Mouse (Mus musculus): Measurements from ENCODE around the gene Tcf7l2. TPM values are rescaled to one million over a fixed set of nuclear protein-coding genes. Genes with fewer than 3 reads are reported as not detected.

Gene Tcf7l2
- total and polyA plus RNA-seq, 3 experiments = not detected

DNA sequence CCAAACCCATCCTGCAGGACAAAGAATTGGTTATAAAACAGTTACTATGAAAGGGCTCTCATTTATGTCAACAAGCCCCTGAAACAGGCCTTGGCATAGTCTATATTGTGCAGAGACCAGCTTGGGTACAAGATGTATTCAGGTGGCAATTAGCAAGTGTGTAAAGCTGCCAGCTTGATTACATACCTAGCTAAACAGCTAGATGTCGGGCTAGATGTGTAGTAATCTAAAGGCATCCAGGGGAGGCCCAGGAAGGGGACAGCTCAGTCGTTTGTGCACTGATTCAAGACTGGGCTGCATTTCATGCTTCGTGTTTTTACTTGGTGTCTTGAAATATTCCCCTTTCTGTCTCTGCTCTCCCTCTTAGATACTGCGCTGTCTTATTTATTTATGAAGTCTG is 1.9 kb upstream of the Tcf7l2 start:
- in situ Hi-C loops (cut with MboI; ENCODE audit: low pct_ligation_motif_present, low pct_unique_long_range_greater_than_20kb, low sequenced_read_pairs) (no loop called here), dilution Hi-C loops (cut with MboI; ENCODE audit: extremely low pct_ligation_motif_present, extremely low pct_unique_long_range_greater_than_20kb, low sequenced_read_pairs) (no loop called here)
- no peaks in the 10 kb centered on the region for H3K36me3 ChIP-seq (replicated peaks in 1 of 2; ENCODE audit: control insufficient read depth in 1 of 2, insufficient read depth in 1 of 2, low read length in 1 of 2)
- peaks cover 16% of the 10 kb centered on the region for H3K9me3 ChIP-seq (replicated peaks; ENCODE audit: low read length)
- no peaks in the 10 kb centered on the region for H3K4me1 ChIP-seq (ENCODE audit: control insufficient read depth in 1 of 2, insufficient read depth in 2 of 2)
- no peak for DNase-seq (ENCODE audit: extremely low read depth)
- no peak overlapping the region for H3K4me3 ChIP-seq (replicated peaks in 1 of 3; ENCODE audit: low read depth in 2 of 3, low read length in 2 of 3, poor library complexity in 1 of 3)
- TF ChIP-seq IRF4 (IDR thresholded peaks at IDR 0.05; ENCODE audit: low read depth, low read length) (no peak), CHD2 (IDR thresholded peaks at IDR 0.05; ENCODE audit: low read length) (no peak), JUN (IDR thresholded peaks at IDR 0.05; ENCODE audit: insufficient read depth, low read depth, low read length) (no peak), TCF12 (IDR thresholded peaks at IDR 0.05; ENCODE audit: low read depth, low read length) (no peak), SIN3A (IDR thresholded peaks at IDR 0.05; ENCODE audit: low read length) (no peak), NRF1 (IDR thresholded peaks at IDR 0.05; ENCODE audit: low read depth, low read length) (no peak), ZNF384 (IDR thresholded peaks at IDR 0.05; ENCODE audit: low read depth, low read length) (no peak), EP300 (IDR thresholded peaks at IDR 0.05; ENCODE audit: low read length) (no peak), MXI1 (IDR thresholded peaks at IDR 0.05; ENCODE audit: low read depth, low read length) (no peak), ZKSCAN1 (IDR thresholded peaks at IDR 0.05; ENCODE audit: borderline replicate concordance, low read depth, low read length) (no peak), ELF1 (IDR thresholded peaks at IDR 0.05; ENCODE audit: low read depth, low read length) (no peak)
- no peak overlapping the region for H3K27ac ChIP-seq (ENCODE audit: insufficient read depth, low read depth)
- H3K27me3 ChIP-seq (replicated peaks) = peaks cover 16% of the 10 kb centered on the region
- no peak overlapping the region for H3K9ac ChIP-seq (ENCODE audit: insufficient read depth, low read depth)
- no peaks in the 10 kb centered on the region for H3K79me2 ChIP-seq (replicated peaks; ENCODE audit: control insufficient read depth, extremely low read depth, insufficient read depth, poor library complexity, severe bottlenecking)
- no peak overlapping the region for H3K4me2 ChIP-seq (ENCODE audit: insufficient read depth, low read depth, poor library complexity, severe bottlenecking)

DNA sequence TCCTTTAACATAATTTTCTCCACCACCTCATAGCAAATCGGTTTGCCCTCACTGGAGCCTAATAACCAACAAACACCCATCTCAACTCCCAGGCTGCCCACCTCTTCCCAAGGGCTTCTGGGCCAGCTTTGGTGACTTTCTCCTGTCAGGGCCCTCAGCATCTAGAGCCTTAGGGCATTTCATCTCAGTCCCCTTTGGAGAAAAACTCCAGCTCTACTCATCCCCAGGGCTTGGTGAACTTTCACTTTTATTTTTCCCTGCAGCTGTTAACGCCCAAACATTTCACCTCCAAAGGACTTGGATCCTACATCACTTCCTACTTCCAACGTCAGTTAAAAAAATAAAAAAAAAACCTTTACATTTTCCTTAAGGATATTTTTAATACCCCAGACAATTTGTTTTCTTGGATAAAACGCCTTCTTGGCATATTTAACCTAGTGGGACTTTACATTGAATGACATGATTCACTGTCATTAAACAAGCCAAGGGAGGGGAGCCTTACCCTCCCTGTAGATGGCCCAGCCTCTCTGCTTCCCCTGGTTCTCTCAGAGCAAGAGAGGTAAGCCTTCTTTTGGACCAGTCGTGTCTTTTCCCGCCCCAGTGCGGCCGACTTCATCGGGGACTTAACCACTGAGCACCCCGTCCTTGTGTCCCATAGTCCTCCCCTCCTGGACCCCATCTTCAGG is 724 bp upstream of the Tcf7l2 start:
- Histone ChIP-seq H3K4me2 (ENCODE audit: insufficient read depth, low read depth, poor library complexity, severe bottlenecking) (no peak overlapping the region), H3K4me1 (ENCODE audit: control insufficient read depth in 1 of 2, insufficient read depth in 2 of 2) (no peaks in the 10 kb centered on the region), H3K27me3 (replicated peaks) (peaks cover 14% of the 10 kb centered on the region), H3K27ac (ENCODE audit: insufficient read depth, low read depth) (no peak overlapping the region), H3K9me3 (replicated peaks; ENCODE audit: low read length) (peaks cover 16% of the 10 kb centered on the region), H3K79me2 (replicated peaks; ENCODE audit: control insufficient read depth, extremely low read depth, insufficient read depth, poor library complexity, severe bottlenecking) (no peaks in the 10 kb centered on the region), H3K36me3 (replicated peaks in 1 of 2; ENCODE audit: control insufficient read depth in 1 of 2, insufficient read depth in 1 of 2, low read length in 1 of 2) (no peaks in the 10 kb centered on the region), H3K9ac (ENCODE audit: insufficient read depth, low read depth) (no peak overlapping the region), H3K4me3 (replicated peaks in 1 of 3; ENCODE audit: low read depth in 2 of 3, low read length in 2 of 3, poor library complexity in 1 of 3) (no peak overlapping the region)
- in situ Hi-C loops (cut with MboI; ENCODE audit: low pct_ligation_motif_present, low pct_unique_long_range_greater_than_20kb, low sequenced_read_pairs) (no loop called here), dilution Hi-C loops (cut with MboI; ENCODE audit: extremely low pct_ligation_motif_present, extremely low pct_unique_long_range_greater_than_20kb, low sequenced_read_pairs) (no loop called here)
- TF ChIP-seq POLR2A (IDR thresholded peaks at IDR 0.05; ENCODE audit: low read depth, low read length) (no peak), JUN (IDR thresholded peaks at IDR 0.05; ENCODE audit: insufficient read depth, low read depth, low read length) (no peak), E2F4 (IDR thresholded peaks at IDR 0.05; ENCODE audit: insufficient replicate concordance, low read depth, low read length) (no peak), NELFE (IDR thresholded peaks at IDR 0.05; ENCODE audit: low read depth, low read length) (no peak), CHD1 (IDR thresholded peaks at IDR 0.05; ENCODE audit: low read depth, low read length) (no peak), NRF1 (IDR thresholded peaks at IDR 0.05; ENCODE audit: low read depth, low read length) (no peak), USF1 (IDR thresholded peaks at IDR 0.05; ENCODE audit: low read depth, low read length) (no peak), MAZ (IDR thresholded peaks at IDR 0.05; ENCODE audit: low read depth, low read length) (no peak), ZMIZ1 (IDR thresholded peaks at IDR 0.05; ENCODE audit: low read depth, low read length) (no peak), USF2 (conservative IDR thresholded peaks at IDR 0.05; ENCODE audit: low read depth, low read length) (no peak), SMC3 (IDR thresholded peaks at IDR 0.05; ENCODE audit: low read depth, low read length) (no peak), ETS1 (conservative IDR thresholded peaks at IDR 0.05; ENCODE audit: low read depth, low read length) (no peak), HCFC1 (IDR thresholded peaks at IDR 0.05; ENCODE audit: low read depth, low read length) (no peak), EP300 (IDR thresholded peaks at IDR 0.05; ENCODE audit: low read length) (no peak), TCF12 (IDR thresholded peaks at IDR 0.05; ENCODE audit: low read depth, low read length) (no peak), ZC3H11A (IDR thresholded peaks at IDR 0.05; ENCODE audit: low read depth, low read length) (no peak), MXI1 (IDR thresholded peaks at IDR 0.05; ENCODE audit: low read depth, low read length) (no peak), MEF2A (IDR thresholded peaks at IDR 0.05; ENCODE audit: borderline replicate concordance, low read depth, low read length) (no peak)
- DNase-seq (ENCODE audit: extremely low read depth) = no peak

All from CH12.LX (cell line).